Mouse (Mus musculus) erythroblast, adult 5-6 weeks (primary cell): ENCODE results near the gene 1700003E16Rik. TPM values are rescaled to one million over a fixed set of nuclear protein-coding genes. Genes with fewer than 3 reads are reported as not detected.

Experiments used
- ATAC-seq: replicated peaks from 2 replicates; pipeline ENCODE4 v1.8.0; 2016; ENCODE audit warnings: moderate number of reproducible peaks, mild to moderate bottlenecking, moderate TSS enrichment, inconsistent platforms; ENCODE audit not compliant: poor library complexity, low FRiP score, severe bottlenecking
- total RNA-seq, 2 experiments: library from RNA; stranded (forward) in 1 of 2; stranded (reverse) in 1 of 2; fragments of 150-400 nt in 1 of 2; fragments of 200-764, 138-1000 nt in 1 of 2; gene quantifications; 2 replicates each; pipeline versions ENCODE4 v1.2.3 to v1.2.4; 2015 to 2017; ENCODE audit warnings: low replicate concordance in 2 of 2

1700003E16Rik gene
- total RNA-seq, 2 experiments from 2014 or later = not detected

DNA sequence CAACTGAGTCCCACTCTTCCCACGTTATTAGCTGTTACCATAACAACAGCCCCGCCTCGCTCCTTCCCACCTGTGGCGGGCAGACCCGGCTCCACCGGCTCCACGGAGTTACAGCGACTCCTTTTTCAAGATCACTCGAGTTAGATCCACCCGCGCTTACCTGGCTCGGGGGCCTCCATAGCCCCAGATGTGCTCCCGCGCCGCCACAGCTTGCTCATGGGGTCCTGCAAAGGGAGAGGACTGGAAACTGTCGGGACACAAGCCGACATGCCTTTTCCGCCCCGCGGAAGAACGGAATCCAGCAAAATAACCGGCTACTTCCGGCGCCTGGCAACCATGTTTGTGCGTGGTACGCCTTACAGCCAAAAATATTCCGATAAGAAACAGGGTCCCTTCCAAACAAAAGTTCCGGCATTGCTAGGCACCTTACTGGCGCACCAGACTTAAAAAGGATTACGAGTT lies 31.3 kb upstream of the 1700003E16Rik start:
- ATAC-seq = peak; percentile 69

DNA sequence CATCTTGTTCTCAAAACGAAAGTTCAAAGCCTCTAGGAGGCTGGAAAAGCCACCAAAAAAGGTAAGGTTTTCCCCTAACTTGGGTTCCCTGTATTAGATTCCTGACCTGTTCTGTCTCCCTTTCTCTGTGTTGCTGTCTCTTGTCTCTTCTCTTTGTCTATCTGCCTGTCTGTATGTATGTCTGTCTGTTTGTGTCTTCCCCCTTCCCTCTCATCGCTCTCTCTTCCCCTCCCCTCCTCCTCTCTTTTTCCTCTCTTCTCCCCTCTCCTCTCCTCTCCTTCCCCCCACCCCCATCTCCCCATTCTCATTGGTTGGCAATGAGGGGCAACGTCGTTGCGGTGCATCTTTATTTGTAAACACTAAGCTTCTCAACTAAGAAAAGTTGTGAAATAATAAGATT lies 30.9 kb upstream of the 1700003E16Rik start, which contains the start of gene Ino80b:
Gene Ino80b (minus strand): TSS at position 101 of the 400 bp plus-strand sequence.
- no peak for ATAC-seq

DNA sequence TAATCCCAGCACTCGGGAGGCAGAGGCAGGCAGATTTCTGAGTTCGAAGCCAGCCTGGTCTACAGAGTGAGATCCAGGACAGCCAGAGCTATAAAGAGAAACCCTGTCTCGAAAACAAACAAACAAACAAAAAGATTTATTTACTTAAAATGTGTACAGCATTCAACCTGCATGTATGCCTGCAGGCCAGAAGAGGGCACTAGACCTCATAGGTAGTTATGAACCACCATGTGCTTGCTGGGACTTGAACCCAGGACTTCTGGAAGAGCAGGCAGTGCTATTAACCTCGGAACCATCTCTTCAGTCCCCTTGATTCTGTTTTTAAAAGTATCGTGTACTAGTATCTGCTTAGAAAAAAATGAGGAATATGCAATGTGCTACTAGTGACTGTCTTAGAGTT lies 28.8 kb upstream of the 1700003E16Rik start:
- no peak for ATAC-seq

- no peak for ATAC-seq
These were observed 24.7 kb upstream of the 1700003E16Rik start for GRCm38 (mm10) chr6:83131469-83132034.

- ATAC-seq = no peak
These were observed 23.9 kb upstream of the 1700003E16Rik start for GRCm38 (mm10) chr6:83132176-83132919.

GRCm38 (mm10) chr6:83134226-83134625 lies 22.0 kb upstream of the 1700003E16Rik start:
- no peak for ATAC-seq

GRCm38 (mm10) chr6:83134951-83135513 lies 21.2 kb upstream of the 1700003E16Rik start, which contains the start of gene Rtkn:
TSS of gene Rtkn (plus strand) at chr6:83135463.
- ATAC-seq = no peak

DNA sequence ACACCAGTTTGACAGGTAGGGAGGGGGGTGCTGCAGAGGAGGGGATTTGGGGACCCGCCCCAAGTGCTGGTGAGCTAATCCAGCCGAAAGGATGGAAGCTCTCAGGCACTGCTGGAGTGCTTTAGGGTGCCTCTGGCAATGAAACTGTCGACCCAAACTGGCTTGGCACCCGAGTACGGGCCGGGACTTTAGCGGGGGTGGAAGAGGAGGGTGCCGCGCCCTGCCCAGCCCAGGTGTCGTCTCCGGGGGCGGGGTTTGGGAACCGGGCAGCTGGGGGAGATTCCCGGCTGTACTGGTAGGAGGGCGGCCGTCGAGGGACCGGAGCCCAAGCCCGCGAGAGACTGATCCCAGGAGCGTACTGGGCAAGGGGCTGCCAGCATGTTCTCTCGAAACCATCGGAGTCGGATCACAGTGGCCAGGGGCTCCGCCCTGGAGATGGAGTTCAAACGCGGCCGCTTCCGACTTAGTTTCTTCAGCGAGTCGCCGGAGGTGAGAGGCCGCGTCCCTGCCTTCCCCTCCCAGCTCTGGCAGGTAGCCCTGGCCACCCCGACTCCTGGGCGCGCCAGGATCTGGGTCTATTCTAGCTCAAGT lies 20.5 kb upstream of the 1700003E16Rik start:
- no peak for ATAC-seq

DNA sequence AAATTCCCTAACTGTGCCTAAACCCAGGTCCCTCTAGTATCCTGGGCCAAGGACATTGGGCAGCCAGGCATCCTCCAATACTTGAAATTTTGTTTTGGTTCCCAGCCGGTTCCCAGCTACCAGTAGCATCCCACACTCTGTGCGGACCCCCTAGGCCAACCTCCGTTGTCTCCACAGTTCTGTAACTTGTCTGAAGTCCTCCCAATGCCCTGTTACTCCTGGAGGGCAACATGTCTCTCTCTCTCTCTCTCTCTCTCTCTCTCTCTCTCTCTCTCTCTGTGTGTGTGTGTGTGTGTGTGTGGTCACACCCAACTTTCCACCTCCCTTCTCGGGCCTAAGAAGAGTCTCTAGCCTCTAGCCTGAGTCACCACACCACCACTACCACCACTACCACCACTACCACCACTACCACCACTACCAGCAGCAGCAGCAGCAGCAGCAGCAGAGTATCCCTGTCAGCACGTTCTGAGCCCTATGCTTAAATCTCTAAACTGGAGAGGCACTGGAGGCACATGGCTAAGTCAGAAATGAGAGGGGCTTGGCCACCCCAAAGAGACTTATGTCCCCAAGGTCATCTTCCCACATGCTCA lies 19.8 kb upstream of the 1700003E16Rik start:
- ATAC-seq = no peak

DNA sequence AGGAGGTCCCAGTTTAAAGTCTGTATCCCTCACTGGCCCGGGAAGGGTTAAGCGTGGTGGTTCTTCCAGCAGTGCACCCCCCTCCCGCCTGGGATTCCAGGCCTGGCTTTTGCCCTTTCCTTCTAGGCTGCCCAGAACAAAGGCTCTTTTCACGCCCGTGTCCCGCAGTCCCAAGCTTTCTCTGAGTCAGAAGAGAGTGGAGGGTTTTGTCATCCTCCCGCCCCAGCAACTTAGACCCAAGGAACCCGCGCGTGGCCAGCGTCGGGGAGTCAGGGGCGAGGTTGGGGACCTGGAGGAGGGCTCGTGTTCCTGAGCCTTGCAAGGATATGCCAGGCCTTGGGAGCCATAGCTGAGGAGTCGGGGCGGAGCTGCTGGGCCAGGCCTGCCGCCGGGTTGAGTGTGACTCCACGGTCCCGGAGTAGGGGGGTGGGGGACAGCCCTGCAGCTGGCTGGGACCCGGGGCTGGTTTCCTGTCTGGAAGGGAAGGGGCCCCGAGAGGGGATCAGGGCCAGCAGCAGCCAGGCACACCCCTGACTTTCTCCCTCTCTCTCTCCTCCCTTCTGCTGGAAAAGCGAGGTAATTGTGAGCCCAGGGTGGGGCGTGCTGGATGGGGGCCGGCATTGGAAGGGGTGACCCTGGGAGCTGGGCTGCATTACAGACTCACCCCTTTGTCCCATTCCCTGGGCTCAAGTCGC lies 19.2 kb upstream of the 1700003E16Rik start:
- ATAC-seq = no peak

DNA sequence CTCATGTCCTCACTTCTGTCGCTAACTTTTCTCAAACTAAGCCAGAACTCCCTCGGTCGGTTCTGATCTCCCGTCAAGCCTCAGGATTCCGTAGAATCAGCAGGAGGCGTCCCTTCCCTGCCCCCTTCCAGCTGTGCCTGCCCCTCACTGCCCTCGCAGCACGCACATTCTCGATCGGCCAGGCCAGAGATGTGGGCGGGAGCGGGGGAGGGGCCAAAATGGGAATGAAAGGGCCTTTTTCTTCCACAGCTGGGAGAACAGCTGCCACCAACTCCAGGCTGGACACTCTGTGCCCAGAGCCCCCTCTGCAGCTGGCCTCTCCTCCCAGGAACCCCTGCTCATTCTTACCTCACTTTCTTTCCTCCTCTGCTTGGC lies 18.6 kb upstream of the 1700003E16Rik start:
- no peak for ATAC-seq

- ATAC-seq = no peak
These were observed 18.1 kb upstream of the 1700003E16Rik start for GRCm38 (mm10) chr6:83138056-83138455.

- ATAC-seq = no peak
These were observed 16.2 kb upstream of the 1700003E16Rik start for GRCm38 (mm10) chr6:83140044-83140443.

- no peak for ATAC-seq
These were observed 14.6 kb upstream of the 1700003E16Rik start for GRCm38 (mm10) chr6:83141636-83142035.

GRCm38 (mm10) chr6:83142211-83142731 lies 13.9 kb upstream of the 1700003E16Rik start:
- no peak for ATAC-seq

GRCm38 (mm10) chr6:83142886-83143285 lies 13.3 kb upstream of the 1700003E16Rik start:
- no peak for ATAC-seq

DNA sequence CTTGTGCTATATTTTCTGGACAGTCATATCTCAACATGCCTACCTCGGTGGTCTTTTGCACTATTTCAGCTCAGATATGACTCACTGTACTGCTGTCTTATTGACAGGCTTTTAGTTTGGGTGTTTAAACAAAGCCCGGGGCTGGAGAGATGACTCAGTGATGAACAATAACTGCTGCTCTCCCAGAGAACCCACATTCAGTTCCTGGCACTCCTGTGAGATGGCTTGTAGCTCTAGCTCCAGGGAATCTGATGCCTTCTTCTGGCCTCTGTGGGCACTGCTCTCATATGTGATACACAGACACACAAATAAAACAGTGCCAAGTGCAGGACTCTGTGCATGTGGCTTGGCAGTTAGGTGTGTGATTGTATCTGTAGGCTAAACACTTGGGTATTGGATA lies 11.0 kb upstream of the 1700003E16Rik start:
- ATAC-seq = no peak

GRCm38 (mm10) chr6:83145805-83146204 lies 10.4 kb upstream of the 1700003E16Rik start:
- ATAC-seq = no peak

DNA sequence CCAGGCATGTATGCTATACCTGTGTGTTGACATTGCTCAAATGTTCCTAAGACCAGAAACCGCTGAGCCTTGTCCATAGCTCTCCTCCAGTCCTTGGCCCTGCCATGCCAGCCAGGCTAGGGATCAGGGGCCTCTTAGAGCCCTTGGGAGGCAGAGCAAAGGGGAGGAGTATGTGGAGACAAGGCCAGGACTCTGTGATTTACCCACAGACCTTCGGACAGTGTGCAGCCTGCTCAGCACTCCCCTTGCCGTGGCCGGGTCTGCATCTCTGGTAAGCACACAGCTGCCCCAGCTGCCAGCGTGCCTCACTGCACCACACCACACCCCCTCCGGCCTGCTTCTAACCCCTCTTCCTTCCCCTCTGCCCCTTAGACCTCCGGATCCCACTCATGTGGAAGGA lies 8.9 kb upstream of the 1700003E16Rik start:
- ATAC-seq = no peak
